Mouse (Mus musculus): ENCODE data around the gene Tmem178b.

Gene Tmem178b

DNA sequence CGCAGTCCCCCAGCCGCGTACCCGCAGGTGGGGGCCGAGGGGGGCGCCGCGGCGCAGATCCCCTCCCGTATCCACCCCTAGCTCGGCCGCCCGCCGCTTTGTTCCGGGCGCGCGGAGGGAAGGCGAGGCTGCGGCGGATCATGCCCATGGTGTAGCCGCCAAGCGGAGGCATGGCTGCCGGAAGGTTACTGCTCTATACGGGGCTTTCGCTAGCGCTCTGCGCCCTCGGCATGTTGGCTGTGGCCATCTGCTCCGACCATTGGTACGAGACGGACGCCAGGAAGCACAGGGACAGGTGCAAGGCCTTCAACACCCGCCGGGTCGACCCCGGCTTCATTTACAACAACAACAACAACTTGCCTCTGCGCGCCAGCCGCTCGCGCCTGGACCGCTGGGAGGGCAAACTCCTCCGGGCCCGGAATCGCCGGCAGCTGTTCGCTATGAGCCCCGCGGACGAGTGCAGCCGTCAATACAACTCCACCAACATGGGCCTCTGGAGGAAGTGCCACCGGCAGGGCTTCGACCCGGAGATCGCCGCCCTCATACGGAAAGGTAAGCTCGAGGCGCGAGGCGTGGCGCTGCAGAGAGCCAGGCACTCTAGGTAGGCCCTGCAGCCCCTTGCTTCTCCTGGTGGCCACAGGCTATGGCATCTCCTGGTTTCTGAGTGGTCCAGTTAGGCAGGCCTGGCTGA is at the start of gene Tmem178b:
TSS of gene Tmem178b (plus strand) at position 371 of the 691 bp plus-strand sequence.
- H3K36me3 ChIP-seq (ENCODE audit: control insufficient read depth, insufficient read depth, low read length, poor library complexity, severe bottlenecking) = no peaks in the 10 kb centered on the region
- DNase-seq (ENCODE audit: low read depth, low spot score) = no peak
- H3K27me3 ChIP-seq (ENCODE audit: control insufficient read depth, insufficient read depth, low read length, poor library complexity, severe bottlenecking) = no peaks in the 10 kb centered on the region; the same call in 1 of the 2 replicates

DNA sequence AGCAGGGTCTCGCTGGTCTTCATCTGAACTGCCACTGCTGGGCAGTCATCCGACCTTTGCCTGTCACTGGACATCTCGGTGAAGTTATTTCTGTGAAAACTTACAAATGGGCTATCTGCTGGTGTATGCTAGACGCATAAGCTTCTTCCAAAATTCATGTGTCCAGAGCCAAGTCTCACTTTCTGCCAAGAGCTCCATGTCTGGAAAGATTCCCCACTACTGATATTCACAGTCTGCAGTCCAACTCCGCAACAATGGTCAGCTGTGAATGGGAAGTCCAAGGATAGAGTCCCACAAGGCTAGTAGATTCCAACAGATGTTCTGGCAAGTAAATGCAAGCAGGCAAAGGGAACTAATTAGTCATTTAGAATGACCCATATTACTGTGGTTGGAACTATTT is 44.3 kb upstream of the Tmem178b start:
- H3K27me3 ChIP-seq (ENCODE audit: control insufficient read depth, insufficient read depth, low read length, poor library complexity, severe bottlenecking) = no peaks in the 10 kb centered on the region
- no peak for DNase-seq (ENCODE audit: low read depth, low spot score)
- no peaks in the 10 kb centered on the region for H3K36me3 ChIP-seq (ENCODE audit: control insufficient read depth, insufficient read depth, low read length, poor library complexity, severe bottlenecking)

DNA sequence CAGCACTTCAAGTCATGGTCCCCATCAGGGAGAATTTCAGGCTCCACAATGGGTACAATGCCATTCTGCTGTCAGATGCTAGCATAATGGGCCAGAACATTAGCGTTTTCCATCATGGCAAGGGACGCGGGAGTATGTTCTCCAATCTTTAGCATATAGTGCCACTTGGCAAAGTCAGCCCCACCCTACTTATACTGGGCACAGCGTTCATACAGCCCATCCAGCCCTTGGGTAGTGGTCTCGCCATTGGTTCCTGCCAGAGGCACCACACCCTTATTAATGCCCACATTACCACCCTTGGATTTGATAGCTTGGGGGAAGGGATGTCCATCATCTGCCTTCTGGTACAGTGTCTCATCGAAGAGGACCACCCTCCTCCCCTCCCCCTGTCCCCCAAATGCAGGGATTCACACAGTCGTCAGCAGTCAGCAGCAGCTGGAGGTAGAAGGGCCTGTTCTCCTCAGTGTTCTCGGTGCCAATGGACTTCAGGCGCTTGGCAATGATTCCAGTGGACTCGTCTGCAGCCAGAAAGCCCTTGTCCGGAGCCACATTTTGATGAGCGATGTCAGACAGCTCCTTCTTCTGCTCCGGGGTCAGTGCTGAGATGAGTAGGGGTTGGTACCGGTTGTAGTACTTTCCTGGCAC is 29.3 kb upstream of the Tmem178b start:
- DNase-seq (ENCODE audit: low read depth, low spot score) = no peak
- Histone ChIP-seq H3K36me3 (ENCODE audit: control insufficient read depth, insufficient read depth, low read length, poor library complexity, severe bottlenecking) (no peaks in the 10 kb centered on the region), H3K27me3 (ENCODE audit: control insufficient read depth, insufficient read depth, low read length, poor library complexity, severe bottlenecking) (no peaks in the 10 kb centered on the region)

DNA sequence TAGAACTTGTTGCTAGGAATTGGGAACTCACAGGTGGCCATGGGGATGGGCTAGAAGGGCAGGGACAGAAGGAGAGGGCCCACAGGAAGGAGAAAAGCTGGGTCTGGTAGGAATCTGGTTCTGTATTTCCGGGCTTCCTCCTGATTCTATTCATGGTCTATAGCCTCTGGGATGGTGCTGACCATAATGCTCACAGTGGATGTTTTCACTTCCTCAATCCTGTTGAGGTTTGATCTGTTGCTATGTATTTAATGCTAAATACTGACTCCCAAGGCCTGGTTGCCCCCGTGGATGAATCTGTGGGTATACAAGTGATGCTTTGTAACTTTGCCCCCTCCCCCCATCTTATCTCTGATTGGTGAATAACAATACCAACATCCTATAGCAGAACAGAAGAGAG is 25.5 kb upstream of the Tmem178b start:
- no peaks in the 10 kb centered on the region for H3K36me3 ChIP-seq (ENCODE audit: control insufficient read depth, insufficient read depth, low read length, poor library complexity, severe bottlenecking)
- H3K27me3 ChIP-seq (ENCODE audit: control insufficient read depth, insufficient read depth, low read length, poor library complexity, severe bottlenecking) = no peaks in the 10 kb centered on the region
- DNase-seq (ENCODE audit: low read depth, low spot score) = no peak

DNA sequence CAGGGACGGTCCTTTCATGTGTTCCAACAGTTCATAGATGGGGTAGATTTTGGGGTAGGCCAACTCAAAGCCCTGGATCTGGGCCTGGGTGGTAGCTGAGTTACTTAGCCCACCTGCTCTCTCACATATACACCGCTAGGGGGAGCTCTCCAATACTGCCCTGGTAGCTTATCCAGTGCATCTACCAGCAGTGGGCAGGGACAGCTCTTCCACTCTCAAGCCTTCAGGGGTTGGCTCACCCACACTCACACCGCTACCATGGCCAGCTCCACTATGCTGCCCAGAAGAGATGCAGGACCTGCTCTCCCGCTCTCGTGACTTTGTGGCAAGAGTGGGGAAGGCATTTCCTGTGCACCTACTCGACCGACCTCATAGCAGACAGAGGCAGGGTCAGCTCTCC is 24.3 kb upstream of the Tmem178b start:
- peak; percentile 6 for DNase-seq (ENCODE audit: low read depth, low spot score)
- Histone ChIP-seq H3K36me3 (ENCODE audit: control insufficient read depth, insufficient read depth, low read length, poor library complexity, severe bottlenecking) (no peaks in the 10 kb centered on the region), H3K27me3 (ENCODE audit: control insufficient read depth, insufficient read depth, low read length, poor library complexity, severe bottlenecking) (no peaks in the 10 kb centered on the region)

DNA sequence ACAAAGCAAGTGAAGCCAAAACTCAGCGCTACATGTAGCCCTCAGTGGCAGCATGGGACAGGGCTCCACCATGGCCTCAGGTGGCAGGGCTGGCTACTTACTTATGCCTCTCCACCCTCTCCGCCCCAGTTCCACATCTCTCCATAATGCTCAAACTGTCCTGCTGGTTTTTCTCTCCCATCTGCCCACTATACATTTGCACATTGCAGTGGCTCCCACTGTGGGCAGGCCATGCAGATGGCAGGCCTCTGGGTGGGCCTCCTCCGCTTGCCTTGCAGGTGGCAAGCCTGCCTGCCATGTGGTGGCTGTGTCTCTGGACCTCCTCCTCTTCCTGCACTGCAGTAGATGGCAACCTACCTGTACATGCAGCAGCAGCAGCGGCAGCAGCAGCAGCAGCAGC is 23.4 kb upstream of the Tmem178b start:
- H3K36me3 ChIP-seq (ENCODE audit: control insufficient read depth, insufficient read depth, low read length, poor library complexity, severe bottlenecking) = no peaks in the 10 kb centered on the region
- no peak for DNase-seq (ENCODE audit: low read depth, low spot score)

DNA sequence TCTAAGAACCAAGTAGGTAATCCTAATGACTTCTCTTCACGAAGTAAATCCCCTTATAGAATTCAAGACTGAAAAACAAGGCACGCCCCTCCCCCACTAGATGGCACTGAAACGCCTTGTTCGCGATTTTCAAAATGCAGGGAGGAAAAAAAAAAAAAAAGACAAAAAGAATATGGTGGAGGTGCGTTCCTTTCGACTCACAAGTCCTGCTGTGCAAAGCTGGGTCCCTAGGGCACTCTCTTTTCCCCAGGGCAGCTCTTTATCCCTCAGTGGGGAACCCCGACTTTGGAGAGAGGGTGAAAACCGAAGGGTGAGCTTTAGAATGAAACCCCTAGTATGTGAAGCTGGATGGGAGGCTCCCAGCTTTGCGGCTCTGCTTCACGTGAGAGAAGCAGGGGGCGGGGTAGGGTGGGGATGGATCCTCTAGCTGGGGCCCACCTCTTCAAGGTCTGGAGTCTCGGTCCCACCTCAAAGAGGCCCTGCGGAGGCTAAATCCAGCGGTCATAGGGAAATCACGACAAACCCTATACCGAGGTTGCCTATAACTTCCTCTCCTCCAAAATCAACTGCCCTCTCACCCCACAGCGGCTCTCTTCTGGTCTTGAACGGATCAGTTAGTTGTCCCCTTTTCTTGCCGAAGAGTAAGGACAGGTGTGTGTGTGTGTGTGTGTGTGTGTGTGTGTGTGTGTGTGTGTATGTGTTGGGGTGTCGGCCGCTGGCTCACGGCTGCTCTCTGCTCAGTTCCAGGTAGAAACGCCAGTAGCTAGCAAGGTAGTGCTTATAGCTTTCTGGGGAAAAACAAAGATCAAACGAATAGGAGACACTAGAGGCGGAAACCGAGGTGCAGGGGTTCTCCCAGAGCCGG is 2.6 kb upstream of the Tmem178b start:
- no peak for DNase-seq (ENCODE audit: low read depth, low spot score)
- no peaks in the 10 kb centered on the region for H3K36me3 ChIP-seq (ENCODE audit: control insufficient read depth, insufficient read depth, low read length, poor library complexity, severe bottlenecking)

More for the DNA sequence above, 23.4 kb upstream of the Tmem178b start:
- H3K27me3 ChIP-seq (ENCODE audit: control insufficient read depth, insufficient read depth, low read length, poor library complexity, severe bottlenecking) = no peaks in the 10 kb centered on the region

DNA sequence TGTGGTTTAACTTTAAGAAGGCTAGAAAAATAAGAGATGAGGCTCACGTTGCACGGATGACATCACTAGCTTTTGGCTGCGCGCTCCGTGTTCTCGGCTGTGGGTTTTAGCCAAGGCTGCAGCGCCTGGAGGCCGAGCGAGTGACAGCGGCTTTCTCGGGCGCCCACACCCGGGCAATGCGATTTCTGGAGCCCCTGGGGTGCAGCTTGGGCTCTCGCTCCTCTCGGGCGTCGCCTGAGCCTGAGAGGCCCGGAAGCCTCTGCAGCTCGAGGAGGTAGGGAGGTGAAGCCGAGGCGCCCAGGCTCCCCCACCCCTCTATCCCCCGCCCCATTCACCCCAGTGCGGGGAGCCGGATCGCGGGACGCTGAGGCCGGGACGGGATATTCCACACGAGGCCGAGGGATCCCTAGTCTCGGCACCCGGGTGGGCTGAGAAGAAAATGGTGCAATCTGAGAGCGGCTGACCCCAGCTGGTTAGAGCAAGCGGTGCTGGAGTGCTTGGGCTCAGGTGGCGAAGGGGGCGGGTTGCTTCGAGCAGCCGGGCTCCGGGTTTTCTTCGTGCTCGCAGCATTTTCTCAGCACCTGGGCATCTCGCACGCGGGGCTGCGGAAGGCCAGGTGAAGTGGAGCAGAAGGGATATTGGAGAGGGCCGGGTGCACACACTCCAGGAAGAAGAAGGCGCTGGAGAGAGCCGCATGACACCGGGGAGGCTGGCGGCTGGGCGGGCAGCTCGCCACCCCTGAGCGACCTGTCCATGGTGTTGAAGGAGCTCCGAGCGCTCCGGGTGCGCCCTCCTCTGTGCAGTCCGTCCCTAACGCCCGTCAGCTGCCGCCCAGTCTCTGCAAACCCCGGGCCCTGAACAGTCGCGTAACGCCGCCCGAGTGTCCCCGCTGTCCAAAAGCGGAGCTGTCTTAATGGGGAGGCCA is 1.4 kb upstream of the Tmem178b start:
- H3K36me3 ChIP-seq (ENCODE audit: control insufficient read depth, insufficient read depth, low read length, poor library complexity, severe bottlenecking) = no peaks in the 10 kb centered on the region
- no peaks in the 10 kb centered on the region; the same call in 1 of the 2 replicates for H3K27me3 ChIP-seq (ENCODE audit: control insufficient read depth, insufficient read depth, low read length, poor library complexity, severe bottlenecking)
- no peak for DNase-seq (ENCODE audit: low read depth, low spot score)

More for the DNA sequence above, 2.6 kb upstream of the Tmem178b start:
- no peaks in the 10 kb centered on the region; the same call in 1 of the 2 replicates for H3K27me3 ChIP-seq (ENCODE audit: control insufficient read depth, insufficient read depth, low read length, poor library complexity, severe bottlenecking)

DNA sequence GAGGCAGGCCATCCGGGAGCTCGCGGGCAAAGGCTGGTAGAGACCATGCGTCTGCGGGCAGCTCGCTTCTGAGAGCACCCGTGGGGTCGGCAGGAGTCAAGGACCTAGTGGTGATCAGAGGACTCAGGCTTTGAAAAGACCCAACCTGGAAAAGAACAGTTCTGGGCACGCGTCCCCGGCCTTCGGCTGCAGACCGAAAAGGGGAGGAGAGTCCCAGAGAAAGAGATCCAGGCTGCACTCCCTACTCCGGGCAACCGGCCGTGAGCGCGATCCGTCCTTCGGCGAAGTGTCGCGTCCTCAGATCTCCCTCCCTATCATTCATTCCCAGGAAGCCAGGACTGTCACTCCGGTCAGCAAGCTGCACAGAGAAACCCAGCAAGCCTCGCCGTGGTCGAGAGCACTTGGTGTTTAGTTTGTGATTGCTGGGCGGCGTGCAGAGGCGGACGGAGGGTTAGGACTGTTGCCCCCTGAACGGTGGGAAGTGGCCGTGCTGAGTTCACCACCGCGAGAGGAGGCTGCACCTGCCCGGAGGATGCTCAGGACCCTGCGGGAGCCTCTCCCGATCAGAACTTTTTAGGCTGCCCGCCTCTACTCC is 668 bp upstream of the Tmem178b start:
- H3K36me3 ChIP-seq (ENCODE audit: control insufficient read depth, insufficient read depth, low read length, poor library complexity, severe bottlenecking) = no peaks in the 10 kb centered on the region
- no peak for DNase-seq (ENCODE audit: low read depth, low spot score)
- no peaks in the 10 kb centered on the region; the same call in 1 of the 2 replicates for H3K27me3 ChIP-seq (ENCODE audit: control insufficient read depth, insufficient read depth, low read length, poor library complexity, severe bottlenecking)

DNA sequence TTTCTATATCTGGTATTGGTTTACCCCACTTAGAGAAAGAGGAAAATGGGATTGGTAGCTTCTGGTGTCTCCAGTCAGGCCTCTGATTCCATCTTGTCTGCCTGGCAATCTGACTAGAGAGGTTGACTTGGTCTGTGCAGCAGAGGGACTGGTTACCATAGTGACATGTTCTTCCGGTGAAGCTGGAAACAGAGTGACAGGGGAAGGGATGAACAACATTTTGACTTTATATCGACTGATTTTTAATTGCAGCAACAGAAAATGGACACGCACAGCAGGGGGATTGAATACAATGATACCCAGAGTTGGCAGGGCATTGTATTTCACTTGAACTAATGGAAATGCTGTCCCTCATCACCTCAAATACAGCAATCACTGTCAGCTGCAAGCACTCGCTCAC is 2.1 kb downstream of the Tmem178b start:
- H3K36me3 ChIP-seq (ENCODE audit: control insufficient read depth, insufficient read depth, low read length, poor library complexity, severe bottlenecking) = no peaks in the 10 kb centered on the region
- no peaks in the 10 kb centered on the region; the same call in 1 of the 2 replicates for H3K27me3 ChIP-seq (ENCODE audit: control insufficient read depth, insufficient read depth, low read length, poor library complexity, severe bottlenecking)
- DNase-seq (ENCODE audit: low read depth, low spot score) = no peak

DNA sequence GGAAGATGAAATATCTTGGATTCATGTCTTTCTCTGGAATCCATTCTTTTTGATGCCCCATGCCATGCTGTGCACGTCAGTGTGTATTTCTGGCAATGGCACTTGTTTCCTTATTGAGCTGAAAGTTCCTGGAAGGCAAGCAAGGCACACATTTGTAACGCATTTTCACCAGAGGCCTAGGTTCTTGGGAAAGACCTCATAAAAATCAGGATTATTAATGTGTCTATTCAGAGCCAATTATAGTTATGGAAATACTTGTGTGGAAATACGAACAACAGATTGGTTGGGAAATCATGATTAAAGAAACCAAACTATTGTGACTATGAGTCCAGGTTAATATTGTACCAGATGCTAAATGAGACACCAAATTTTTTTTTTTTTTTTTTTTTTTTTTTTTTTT is 3.4 kb downstream of the Tmem178b start:
- no peak for DNase-seq (ENCODE audit: low read depth, low spot score)
- Histone ChIP-seq H3K27me3 (ENCODE audit: control insufficient read depth, insufficient read depth, low read length, poor library complexity, severe bottlenecking) (no peaks in the 10 kb centered on the region), H3K36me3 (ENCODE audit: control insufficient read depth, insufficient read depth, low read length, poor library complexity, severe bottlenecking) (no peaks in the 10 kb centered on the region)

DNA sequence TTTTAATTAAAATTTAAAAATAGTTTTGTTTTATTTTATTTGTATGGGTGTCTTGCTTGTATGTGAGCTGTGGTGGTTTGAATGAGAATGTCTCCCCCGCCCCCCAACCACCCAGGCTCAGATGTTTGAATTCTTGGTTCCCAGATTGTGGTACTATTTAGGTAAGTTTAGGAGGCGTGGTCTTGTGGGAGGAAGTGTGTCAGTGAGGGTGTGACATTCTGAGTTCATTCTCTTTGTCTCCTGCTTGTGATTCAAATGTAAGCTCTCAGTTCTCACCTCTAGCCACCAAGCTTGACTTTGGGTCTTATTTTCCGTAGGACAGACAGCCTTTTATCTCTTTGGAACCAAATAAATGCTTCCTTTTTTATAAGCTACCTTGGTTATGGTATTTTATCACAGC is 17.7 kb downstream of the Tmem178b start:
- H3K36me3 ChIP-seq (ENCODE audit: control insufficient read depth, insufficient read depth, low read length, poor library complexity, severe bottlenecking) = no peaks in the 10 kb centered on the region
- H3K27me3 ChIP-seq (ENCODE audit: control insufficient read depth, insufficient read depth, low read length, poor library complexity, severe bottlenecking) = no peaks in the 10 kb centered on the region
- no peak for DNase-seq (ENCODE audit: low read depth, low spot score)

DNA sequence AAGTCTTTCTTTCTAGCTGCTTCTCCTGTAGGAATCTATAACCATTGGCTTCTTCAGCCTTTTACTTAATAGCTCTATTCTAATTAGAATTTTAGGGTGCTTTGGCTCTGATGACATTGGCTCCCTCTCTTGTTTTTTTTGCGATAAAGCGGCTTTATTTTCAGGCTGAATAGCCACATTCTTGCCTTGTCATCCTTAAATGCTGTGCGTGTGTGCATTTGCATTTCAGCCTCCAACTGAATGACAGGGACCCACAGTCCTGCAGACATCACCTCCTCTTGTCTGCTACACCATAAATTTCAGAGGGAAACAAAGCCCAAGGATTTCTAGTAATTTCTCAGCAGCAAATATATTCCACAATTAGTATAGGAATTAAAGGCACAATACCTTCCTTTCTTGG is 23.4 kb downstream of the Tmem178b start:
- H3K27me3 ChIP-seq (ENCODE audit: control insufficient read depth, insufficient read depth, low read length, poor library complexity, severe bottlenecking) = no peaks in the 10 kb centered on the region
- H3K36me3 ChIP-seq (ENCODE audit: control insufficient read depth, insufficient read depth, low read length, poor library complexity, severe bottlenecking) = no peaks in the 10 kb centered on the region
- no peak for DNase-seq (ENCODE audit: low read depth, low spot score)

DNA sequence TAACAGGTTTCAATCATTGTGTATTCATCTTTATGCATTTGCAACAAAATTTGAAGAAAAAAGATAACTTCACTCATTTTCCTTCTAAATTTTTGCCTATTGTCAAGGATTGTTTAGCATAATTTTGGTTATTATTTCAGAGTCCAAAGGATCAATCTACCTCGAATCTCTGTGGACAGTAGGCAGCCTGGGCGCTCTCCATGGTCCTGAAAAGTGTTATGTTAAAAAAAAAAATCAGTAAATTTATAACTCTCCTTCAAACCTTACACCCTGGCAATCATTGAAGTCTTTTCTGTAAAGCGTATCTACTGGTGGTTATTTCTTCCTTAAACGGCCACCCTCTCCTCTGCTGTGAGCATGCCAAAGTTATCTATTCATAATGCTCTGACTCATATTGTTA is 26.2 kb downstream of the Tmem178b start:
- Histone ChIP-seq H3K27me3 (ENCODE audit: control insufficient read depth, insufficient read depth, low read length, poor library complexity, severe bottlenecking) (no peaks in the 10 kb centered on the region), H3K36me3 (ENCODE audit: control insufficient read depth, insufficient read depth, low read length, poor library complexity, severe bottlenecking) (no peaks in the 10 kb centered on the region)
- DNase-seq (ENCODE audit: low read depth, low spot score) = no peak

Data from splenic B cell, adult 2 months (primary cell).